Mouse (Mus musculus): ENCODE results near the gene Cgref1. TPM values are rescaled to one million over a fixed set of nuclear protein-coding genes. Genes with fewer than 3 reads are reported as not detected.

The Cgref1 gene
- polyA plus RNA-seq, 1 experiment from 2014 or later = 14.2 TPM

DNA sequence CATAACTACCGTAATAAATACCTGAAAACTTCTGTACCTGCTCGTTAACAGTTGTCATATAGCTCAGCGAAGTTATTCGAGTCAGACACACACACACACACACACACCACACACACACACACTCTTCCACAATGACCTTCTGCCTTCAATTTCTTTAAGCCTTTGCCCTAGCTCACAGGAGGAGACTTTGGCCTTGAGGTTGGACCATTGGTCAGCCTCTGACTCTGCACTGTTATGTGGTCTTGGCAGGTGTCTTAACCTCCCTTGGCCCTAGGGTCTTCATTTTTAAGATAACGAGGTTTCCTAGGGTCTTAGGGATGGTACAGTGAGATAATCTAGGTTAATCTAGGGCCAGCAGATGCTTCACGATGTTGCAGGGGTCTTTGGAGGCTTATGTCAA is 1.0 kb downstream of the Cgref1 start:
- Histone ChIP-seq H3K27ac (no peak overlapping the region), H3K9me3 (replicated peaks) (no peaks in the 10 kb centered on the region), H3K4me3 (no peak overlapping the region), H3K4me1 (peaks cover 10% of the 10 kb centered on the region), H3K9ac (no peak overlapping the region), H3K4me2 (replicated peaks) (peak overlapping the region; percentile 89; the same call in 1 of the 2 replicates), H3K36me3 (no peaks in the 10 kb centered on the region), H3K27me3 (peaks cover 20% of the 10 kb centered on the region)
- 87% methylated on average over 6 of the region's 6 CpGs for WGBS
- no peak for ATAC-seq (ENCODE audit: low FRiP score)

DNA sequence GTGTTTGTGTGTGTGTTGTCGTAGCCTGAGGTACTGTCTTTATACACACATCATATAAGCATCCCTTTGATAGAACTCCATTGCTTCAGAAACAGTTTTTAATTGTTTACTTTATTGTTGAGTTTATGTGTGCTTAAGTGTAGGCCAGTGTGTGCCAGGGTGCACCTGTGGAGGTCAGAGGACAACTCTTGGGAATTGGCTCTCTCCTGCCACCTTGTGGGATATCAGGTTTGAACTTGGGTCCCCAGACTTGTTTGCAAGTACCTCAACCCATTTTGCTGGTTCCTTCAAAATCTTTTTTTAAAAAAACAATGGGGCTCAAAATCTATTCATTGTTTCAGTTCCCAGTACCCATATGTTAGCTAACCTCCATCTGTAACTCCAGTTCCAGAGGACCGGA is 2.4 kb downstream of the Cgref1 start:
- ATAC-seq (ENCODE audit: low FRiP score) = no peak
- 95% methylated on average over 2 of the region's 2 CpGs for WGBS
- H3K27me3 ChIP-seq = peaks cover 15% of the 10 kb centered on the region

DNA sequence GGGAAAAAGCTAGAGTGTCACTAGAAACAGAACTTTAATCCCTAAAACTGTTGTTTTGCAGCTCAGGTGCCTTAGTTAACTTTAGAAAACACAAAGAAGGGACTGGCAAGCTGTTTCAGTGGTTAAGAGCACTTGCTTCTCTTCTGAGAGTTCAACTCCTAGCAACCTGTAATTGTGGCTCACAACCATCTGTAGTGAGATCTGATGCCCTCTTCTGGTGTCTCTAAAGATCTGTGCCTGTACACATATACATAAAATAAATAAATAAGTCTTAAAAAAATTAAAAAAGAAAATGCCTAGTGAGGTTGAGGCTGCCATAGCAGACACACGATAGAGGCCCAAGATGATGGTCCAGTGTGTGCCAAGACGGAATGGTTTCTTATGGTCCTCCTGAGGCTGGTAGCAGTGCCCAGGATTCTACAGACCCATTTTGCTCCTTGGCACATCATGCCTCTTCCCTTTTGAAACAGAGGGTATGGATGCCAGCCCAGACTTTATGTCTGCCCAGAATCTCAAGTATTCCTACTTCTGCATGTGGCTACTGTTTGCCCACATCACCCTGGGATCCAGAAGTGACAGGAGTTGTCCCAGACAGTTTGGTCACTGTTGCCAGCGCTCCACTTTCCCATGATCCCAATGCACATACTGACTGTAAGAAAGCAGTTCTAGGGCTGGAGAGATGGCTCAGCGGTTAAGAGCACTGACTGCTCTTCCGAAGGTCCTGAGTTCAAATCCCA is 10.5 kb downstream of the Cgref1 start:
- H3K9me3 ChIP-seq (replicated peaks) = no peaks in the 10 kb centered on the region
- ATAC-seq (ENCODE audit: low FRiP score) = no peak
- H3K36me3 ChIP-seq = no peaks in the 10 kb centered on the region
- H3K27ac ChIP-seq = no peak overlapping the region
- 89% methylated on average over 5 of the region's 5 CpGs for WGBS
- no peaks in the 10 kb centered on the region for H3K27me3 ChIP-seq
- H3K4me1 ChIP-seq = no peaks in the 10 kb centered on the region
- H3K9ac ChIP-seq = no peak overlapping the region
- H3K4me3 ChIP-seq = no peak overlapping the region
- H3K4me2 ChIP-seq (replicated peaks) = no peak overlapping the region

More for the DNA sequence above, 2.4 kb downstream of the Cgref1 start:
- Histone ChIP-seq H3K4me2 (replicated peaks) (no peak overlapping the region), H3K27ac (no peak overlapping the region), H3K4me1 (peaks cover 6% of the 10 kb centered on the region), H3K36me3 (no peaks in the 10 kb centered on the region), H3K4me3 (no peak overlapping the region), H3K9me3 (replicated peaks) (no peaks in the 10 kb centered on the region), H3K9ac (no peak overlapping the region)

DNA sequence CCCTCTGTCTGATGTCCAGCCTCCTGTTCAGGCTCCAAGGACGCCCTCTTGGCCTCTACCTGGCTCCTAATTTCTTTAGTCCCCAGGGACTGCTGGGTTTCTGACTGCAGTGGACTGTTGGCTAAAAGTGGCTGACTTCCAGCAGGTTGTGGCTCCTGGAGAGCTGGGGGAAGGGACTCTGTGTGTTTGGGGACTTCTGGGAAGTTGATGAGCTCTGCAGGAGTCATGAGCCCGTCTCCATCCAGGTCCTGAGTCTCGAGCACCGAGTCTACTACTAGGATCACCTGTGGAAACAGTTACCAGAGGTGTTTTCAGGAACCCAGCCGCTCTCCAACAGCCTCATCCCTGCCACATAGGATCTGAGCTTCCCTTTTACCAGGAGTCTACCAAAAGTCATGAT is 11.7 kb downstream of the Cgref1 start:
- Histone ChIP-seq H3K27ac (no peak overlapping the region), H3K4me3 (no peak overlapping the region), H3K36me3 (no peaks in the 10 kb centered on the region), H3K9ac (no peak overlapping the region), H3K27me3 (no peaks in the 10 kb centered on the region), H3K9me3 (replicated peaks) (no peaks in the 10 kb centered on the region), H3K4me2 (replicated peaks) (no peak overlapping the region), H3K4me1 (no peaks in the 10 kb centered on the region)
- 79% methylated on average over 5 of the region's 5 CpGs for WGBS
- no peak for ATAC-seq (ENCODE audit: low FRiP score)

DNA sequence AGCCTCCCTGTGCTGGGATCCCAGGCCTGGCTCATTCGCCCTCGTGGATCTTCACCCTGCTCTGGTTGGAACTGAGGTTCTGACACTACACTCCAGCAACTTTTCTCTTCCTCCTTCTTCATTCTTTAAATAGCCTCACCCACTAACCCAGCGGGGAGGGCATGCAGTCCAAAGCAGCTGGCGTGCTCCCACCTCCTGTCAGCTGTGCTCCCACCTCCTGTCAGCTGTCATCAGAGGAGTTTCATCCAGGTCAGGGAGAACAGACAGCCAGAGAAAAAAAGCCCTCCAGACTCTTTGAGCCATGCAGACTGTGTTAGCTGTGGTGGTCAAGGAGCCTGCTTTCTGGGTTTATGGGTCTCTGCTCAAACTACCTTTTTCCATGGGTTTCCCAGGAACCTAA is 14.0 kb downstream of the Cgref1 start:
- H3K4me1 ChIP-seq = no peaks in the 10 kb centered on the region
- H3K9me3 ChIP-seq (replicated peaks) = no peaks in the 10 kb centered on the region
- H3K4me2 ChIP-seq (replicated peaks) = no peak overlapping the region
- 80% methylated on average over 4 of the region's 4 CpGs for WGBS
- H3K4me3 ChIP-seq = no peak overlapping the region
- no peaks in the 10 kb centered on the region for H3K36me3 ChIP-seq
- no peak for ATAC-seq (ENCODE audit: low FRiP score)
- no peak overlapping the region for H3K27ac ChIP-seq
- no peaks in the 10 kb centered on the region for H3K27me3 ChIP-seq
- no peak overlapping the region for H3K9ac ChIP-seq

DNA sequence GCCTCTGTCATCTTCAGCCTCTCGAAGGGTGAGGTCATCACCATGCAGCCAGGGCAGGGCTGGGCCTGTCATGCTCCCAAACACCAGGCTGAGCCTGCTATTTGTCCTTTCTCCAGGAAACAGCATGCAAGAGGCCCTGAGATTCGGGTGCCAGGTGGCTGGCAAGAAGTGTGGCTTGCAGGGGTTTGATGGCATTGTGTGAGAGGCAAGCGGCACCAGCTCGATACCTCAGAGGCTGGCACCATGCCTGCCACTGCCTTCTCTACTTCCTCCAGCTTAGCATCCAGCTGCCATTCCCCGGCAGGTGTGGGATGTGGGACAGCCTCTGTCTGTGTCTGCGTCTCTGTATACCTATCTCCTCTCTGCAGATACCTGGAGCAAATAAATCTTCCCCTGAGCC is 14.5 kb downstream of the Cgref1 start:
- Histone ChIP-seq H3K9me3 (replicated peaks) (no peaks in the 10 kb centered on the region), H3K9ac (no peak overlapping the region), H3K27ac (no peak overlapping the region), H3K4me1 (no peaks in the 10 kb centered on the region), H3K4me3 (no peak overlapping the region), H3K4me2 (replicated peaks) (no peak overlapping the region), H3K27me3 (no peaks in the 10 kb centered on the region), H3K36me3 (no peaks in the 10 kb centered on the region)
- no peak for ATAC-seq (ENCODE audit: low FRiP score)
- WGBS = 81% methylated on average over 6 of the region's 6 CpGs

DNA sequence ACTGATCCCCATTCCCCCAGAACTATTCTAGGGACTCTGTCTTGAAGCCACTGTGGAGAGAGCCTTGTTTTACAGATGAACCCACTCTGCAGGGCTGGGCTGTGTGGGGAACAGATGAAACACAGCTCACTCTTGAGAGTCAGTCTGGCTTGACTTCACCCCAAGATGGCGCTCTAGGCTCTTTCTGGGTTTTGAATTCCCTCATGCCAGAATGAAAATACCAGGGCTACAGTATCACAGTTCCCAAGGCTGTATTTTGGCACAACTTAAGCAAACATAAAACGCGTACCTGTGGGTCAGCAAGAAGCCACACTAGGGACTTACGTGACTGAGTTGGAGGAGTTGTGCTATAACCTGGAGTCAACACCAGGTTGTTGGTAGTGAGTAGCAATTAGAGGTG is 15.3 kb downstream of the Cgref1 start:
- H3K9ac ChIP-seq = no peak overlapping the region
- H3K4me3 ChIP-seq = no peak overlapping the region
- no peak overlapping the region for H3K4me2 ChIP-seq (replicated peaks)
- 0 out of 2 replicates have a peak, but pooled peaks have one; percentile 39 for ATAC-seq (ENCODE audit: low FRiP score)
- WGBS = 44% methylated on average over 4 of the region's 4 CpGs
- H3K36me3 ChIP-seq = no peaks in the 10 kb centered on the region
- no peaks in the 10 kb centered on the region for H3K9me3 ChIP-seq (replicated peaks)
- H3K27ac ChIP-seq = no peak overlapping the region
- H3K4me1 ChIP-seq = no peaks in the 10 kb centered on the region
- H3K27me3 ChIP-seq = no peaks in the 10 kb centered on the region

DNA sequence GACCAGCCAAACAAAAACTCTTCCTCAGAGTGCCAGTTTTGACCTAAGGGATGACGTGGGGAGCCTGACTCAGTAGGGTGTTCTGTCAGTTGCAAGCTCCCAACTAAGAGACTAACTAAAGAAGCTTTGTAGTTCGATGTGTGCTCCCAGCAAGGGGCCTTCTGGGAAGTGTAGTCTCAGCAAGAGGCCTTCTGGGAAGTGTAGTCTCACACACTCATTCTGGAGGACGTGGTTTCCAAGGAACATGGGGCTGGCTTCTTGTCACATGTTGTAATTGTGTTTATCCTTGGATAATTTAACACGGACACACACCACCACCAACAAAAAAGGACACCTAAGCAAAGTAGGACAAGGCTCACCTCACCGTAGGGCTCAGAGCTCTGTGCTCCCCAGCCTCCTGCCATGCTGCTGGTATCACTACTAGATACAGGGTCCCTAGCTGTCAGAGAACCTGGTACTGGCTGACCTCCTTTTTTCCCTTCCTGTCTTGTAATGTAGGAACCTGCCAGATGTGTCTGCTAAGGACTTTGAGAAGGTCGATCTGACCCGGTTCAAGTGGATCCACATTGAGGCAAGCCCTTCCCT is 17.4 kb downstream of the Cgref1 start:
- Histone ChIP-seq H3K9me3 (replicated peaks) (no peaks in the 10 kb centered on the region), H3K27me3 (peaks cover 10% of the 10 kb centered on the region), H3K4me1 (0 out of 2 replicates have a peak, but pooled peaks cover under 1% of the 10 kb centered on the region), H3K27ac (no peak overlapping the region), H3K36me3 (no peaks in the 10 kb centered on the region), H3K4me3 (no peak overlapping the region), H3K9ac (no peak overlapping the region), H3K4me2 (replicated peaks) (peak overlapping the region; percentile 35)
- ATAC-seq (ENCODE audit: low FRiP score) = peak; percentile 36; the same call in 1 of the 2 replicates
- 42% methylated on average over 7 of the region's 7 CpGs for WGBS

DNA sequence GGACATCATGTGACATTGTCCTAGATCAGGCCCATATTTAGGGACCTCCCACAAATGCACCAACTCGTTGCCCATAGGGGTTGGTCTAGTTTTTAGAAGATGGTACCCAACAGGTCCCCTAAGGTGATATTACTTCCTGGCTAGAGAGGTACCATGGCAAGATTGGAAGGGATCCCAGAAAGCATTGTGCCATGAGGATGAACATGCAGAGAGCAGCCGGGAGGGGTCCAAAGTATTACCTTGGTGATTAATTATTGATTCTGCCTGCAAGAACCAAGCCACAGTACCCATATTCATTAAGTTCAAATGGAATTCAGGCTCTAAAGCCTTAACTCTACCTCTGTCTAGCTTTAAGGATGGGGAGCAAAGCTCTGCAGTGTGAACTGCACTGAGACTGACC is 19.3 kb downstream of the Cgref1 start:
- Histone ChIP-seq H3K4me1 (peaks cover 18% of the 10 kb centered on the region), H3K4me2 (replicated peaks) (no peak overlapping the region), H3K9ac (no peak overlapping the region), H3K4me3 (no peak overlapping the region), H3K36me3 (no peaks in the 10 kb centered on the region), H3K27me3 (peaks cover 15% of the 10 kb centered on the region), H3K9me3 (replicated peaks) (no peaks in the 10 kb centered on the region), H3K27ac (no peak overlapping the region)
- no peak for ATAC-seq (ENCODE audit: low FRiP score)
- WGBS = 88% methylated on average over 2 of the region's 2 CpGs

DNA sequence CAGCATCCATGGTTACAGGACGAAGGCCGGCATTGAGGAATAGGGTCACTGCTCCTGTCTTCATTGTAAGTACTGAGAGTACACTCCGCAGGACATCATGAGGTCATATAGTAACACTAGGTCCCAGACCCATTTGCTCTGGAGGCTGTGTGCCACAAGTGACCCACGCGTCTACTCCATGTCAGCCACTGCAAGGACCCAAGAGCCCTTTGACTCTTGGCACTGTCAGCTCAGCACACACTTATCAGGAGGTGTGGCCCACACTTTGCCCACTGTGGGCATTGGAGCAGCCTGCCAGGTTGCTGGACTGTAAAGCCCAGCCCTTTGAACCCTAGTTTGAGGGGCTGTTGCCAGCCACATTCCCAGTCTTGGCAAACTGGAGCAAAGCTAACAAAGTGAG is 20.2 kb downstream of the Cgref1 start:
- Histone ChIP-seq H3K9ac (no peak overlapping the region), H3K4me3 (no peak overlapping the region)
- 82% methylated on average over 5 of the region's 5 CpGs for WGBS

DNA sequence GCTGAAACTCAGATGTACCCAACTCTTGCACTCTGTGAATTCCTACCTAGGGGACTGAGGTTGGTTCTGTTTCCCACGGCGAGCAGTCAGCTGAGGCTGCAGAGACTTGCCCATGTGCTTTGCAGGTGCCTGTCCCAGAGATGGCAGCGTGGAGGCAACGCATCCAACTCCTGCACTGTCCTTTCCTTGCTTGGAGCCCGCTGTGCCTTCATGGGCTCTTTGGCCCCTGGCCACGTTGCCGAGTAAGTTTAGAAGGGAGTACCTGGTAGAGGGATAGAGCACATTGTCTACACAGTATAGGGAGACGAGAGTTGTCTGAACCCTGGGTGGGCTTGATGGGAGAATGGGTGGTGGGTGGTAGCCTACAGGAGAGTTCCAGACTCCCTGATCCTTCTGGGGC is 20.8 kb downstream of the Cgref1 start:
- H3K27ac ChIP-seq = no peak overlapping the region
- no peak overlapping the region for H3K9ac ChIP-seq
- WGBS = 83% methylated on average over 8 of the region's 8 CpGs
- ATAC-seq (ENCODE audit: low FRiP score) = no peak
- H3K36me3 ChIP-seq = no peaks in the 10 kb centered on the region
- no peaks in the 10 kb centered on the region for H3K9me3 ChIP-seq (replicated peaks)
- H3K4me1 ChIP-seq = peaks cover 26% of the 10 kb centered on the region
- peaks cover 15% of the 10 kb centered on the region for H3K27me3 ChIP-seq
- H3K4me3 ChIP-seq = no peak overlapping the region
- no peak overlapping the region for H3K4me2 ChIP-seq (replicated peaks)

More for the DNA sequence above, 20.2 kb downstream of the Cgref1 start:
- no peaks in the 10 kb centered on the region for H3K36me3 ChIP-seq
- peaks cover 15% of the 10 kb centered on the region for H3K27me3 ChIP-seq
- no peaks in the 10 kb centered on the region for H3K9me3 ChIP-seq (replicated peaks)
- ATAC-seq (ENCODE audit: low FRiP score) = no peak
- H3K27ac ChIP-seq = no peak overlapping the region
- peaks cover 26% of the 10 kb centered on the region for H3K4me1 ChIP-seq
- H3K4me2 ChIP-seq (replicated peaks) = no peak overlapping the region

DNA sequence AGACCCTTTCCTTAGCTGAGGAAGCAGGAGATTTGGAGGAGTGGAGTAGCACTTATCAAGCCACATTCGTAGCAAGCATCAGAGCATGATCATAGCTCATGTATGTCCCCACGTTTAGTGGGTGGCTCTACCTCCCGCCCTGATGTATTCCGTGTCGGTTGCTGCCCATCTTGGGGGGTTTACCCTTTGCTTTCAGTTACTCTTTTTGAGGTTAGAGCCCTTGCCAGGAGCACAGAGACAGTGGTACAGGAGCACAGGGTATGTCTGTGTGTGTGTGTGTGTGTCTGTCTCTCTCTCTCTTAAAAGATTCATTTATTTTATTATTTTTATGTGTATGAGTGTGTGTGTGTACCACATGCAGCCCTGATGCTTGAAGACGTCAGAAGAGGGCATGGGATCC is 22.3 kb downstream of the Cgref1 start:
- ATAC-seq (ENCODE audit: low FRiP score) = no peak
- peaks cover 26% of the 10 kb centered on the region for H3K4me1 ChIP-seq
- H3K36me3 ChIP-seq = no peaks in the 10 kb centered on the region
- H3K4me3 ChIP-seq = no peak overlapping the region
- peaks cover 15% of the 10 kb centered on the region for H3K27me3 ChIP-seq
- no peak overlapping the region for H3K9ac ChIP-seq
- no peak overlapping the region for H3K27ac ChIP-seq
- no peak overlapping the region for H3K4me2 ChIP-seq (replicated peaks)
- no peaks in the 10 kb centered on the region for H3K9me3 ChIP-seq (replicated peaks)
- WGBS = 89% methylated on average over 6 of the region's 6 CpGs

DNA sequence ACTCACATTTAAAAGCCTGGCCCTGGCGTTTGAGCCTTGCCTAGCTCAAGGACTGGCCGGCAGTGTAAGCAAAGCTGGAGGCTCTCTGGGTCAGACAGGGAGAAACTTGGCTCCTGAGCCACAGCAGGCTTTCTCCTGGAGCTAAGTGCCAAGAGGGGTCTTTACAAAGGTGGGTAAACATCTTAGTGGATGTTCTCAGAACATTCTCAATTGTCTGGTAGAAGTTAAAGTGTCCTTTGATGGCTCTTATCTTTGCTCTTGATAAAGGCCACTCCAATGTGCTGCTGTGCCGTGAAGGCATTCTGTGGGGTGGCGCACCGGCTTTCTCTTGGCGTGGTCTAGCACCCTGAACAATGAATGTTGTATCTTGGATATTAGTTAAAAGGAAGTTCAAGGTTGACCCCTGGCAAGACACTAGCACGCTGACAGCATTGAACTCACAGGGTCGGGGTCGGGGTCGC is 22.8 kb downstream of the Cgref1 start:
- H3K4me3 ChIP-seq = no peak overlapping the region
- H3K9me3 ChIP-seq (replicated peaks) = no peaks in the 10 kb centered on the region
- H3K27ac ChIP-seq = no peak overlapping the region
- peaks cover 26% of the 10 kb centered on the region for H3K4me1 ChIP-seq
- H3K27me3 ChIP-seq = peaks cover 15% of the 10 kb centered on the region
- 73% methylated on average over 10 of the region's 10 CpGs for WGBS
- 0 out of 2 replicates have a peak overlapping the region, but pooled peaks have one; percentile 52 for H3K9ac ChIP-seq
- peak overlapping the region; percentile 70; the same call in 1 of the 2 replicates for H3K4me2 ChIP-seq (replicated peaks)
- H3K36me3 ChIP-seq = peaks cover under 1% of the 10 kb centered on the region; the same call in 1 of the 2 replicates
- no peak for ATAC-seq (ENCODE audit: low FRiP score)

Measured in hindbrain, embryonic 12.5 days (tissue).